Mouse (Mus musculus) stomach, embryonic 15.5 days (tissue): ENCODE results near the gene Senp1. TPM values are rescaled to one million over a fixed set of nuclear protein-coding genes. Genes with fewer than 3 reads are reported as not detected.
A peak's percentile ranks its signal among the peaks of the same experiment; 100 is the strongest.

ENCODE experiments used
- ATAC-seq: fragments of 200-750 bp; cut with Nextera tagmentation; 2 replicates; pipeline ENCODE4 v1.8.0; 2017; ENCODE audit warnings: low read depth, moderate number of reproducible peaks, moderate TSS enrichment; ENCODE audit not compliant: insufficient read depth, low FRiP score
- H3K27ac ChIP-seq: fragments of 300-500 bp; sonication (generic); 2 replicates; pipeline ENCODE4 v1.5.1; 2015; ENCODE audit warnings: mild to moderate bottlenecking, inconsistent platforms
- H3K27me3 ChIP-seq: fragments of 300-500 bp; sonication (generic); replicated peaks from 2 replicates; pipeline ENCODE4 v1.6.1; 2015; ENCODE audit warnings: inconsistent platforms
- H3K36me3 ChIP-seq: fragments of 300-500 bp; sonication (generic); 2 replicates; pipeline ENCODE4 v1.6.1; 2015; ENCODE audit warnings: inconsistent platforms
- H3K4me1 ChIP-seq: fragments of 300-500 bp; sonication (generic); 2 replicates; pipeline ENCODE4 v1.6.1; 2015; ENCODE audit warnings: inconsistent platforms
- H3K4me2 ChIP-seq: fragments of 300-500 bp; sonication (generic); 2 replicates; pipeline ENCODE4 v1.6.1; 2015; ENCODE audit warnings: mild to moderate bottlenecking, inconsistent platforms
- H3K4me3 ChIP-seq: fragments of 300-500 bp; sonication (generic); replicated peaks from 2 replicates; pipeline ENCODE4 v1.5.1; 2015; ENCODE audit warnings: inconsistent platforms
- H3K9ac ChIP-seq: fragments of 300-500 bp; sonication (generic); 2 replicates; pipeline ENCODE4 v1.6.1; 2015; ENCODE audit warnings: inconsistent platforms
- H3K9me3 ChIP-seq: fragments of 300-500 bp; sonication (generic); 2 replicates; pipeline ENCODE4 v1.6.1; 2016; ENCODE audit warnings: inconsistent platforms
- WGBS: fragments of 180-500 bp; shearing (Covaris S2); methylation state at CpG from one replicate; pipeline ENCODE4 v1.1.7; 2015; 5-methylcytosine and 5-hydroxymethylcytosine counted together
- polyA plus RNA-seq: library from polyadenylated mRNA; unstranded; fragments of >200 nt; fragmentation: Nextera tagmentation; extraction: Ambion mirVana; gene quantifications from 2 replicates; pipeline ENCODE4 v1.2.1, GENCODE M21; 2015

The Senp1 gene
- polyA plus RNA-seq, 1 experiment from 2014 or later = 27.9 TPM

DNA sequence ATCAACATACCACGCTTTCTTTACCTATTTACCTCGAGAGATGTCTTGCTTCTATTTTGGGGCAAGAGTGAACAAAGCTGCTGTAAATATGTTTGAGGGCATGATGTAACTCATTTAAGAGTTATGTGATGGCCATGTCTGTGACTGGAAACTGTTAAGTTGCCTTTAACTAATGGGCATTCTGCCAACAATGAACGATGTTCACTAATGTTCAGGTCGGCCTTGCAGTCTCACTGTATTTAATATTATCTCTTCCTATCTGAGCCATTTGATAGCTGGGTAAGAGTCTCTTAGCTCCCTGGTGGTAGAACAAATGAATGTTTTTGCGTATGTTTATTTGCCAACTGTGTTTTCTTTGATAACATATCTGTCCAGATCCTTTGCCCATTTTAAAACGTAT is 13.0 kb upstream of the Senp1 start:
- WGBS = 53% methylated on average over 6 of the region's 6 CpGs
- Histone ChIP-seq H3K27me3 (no peaks in the 10 kb centered on the region), H3K4me2 (no peak overlapping the region), H3K9ac (no peak overlapping the region), H3K27ac (no peak overlapping the region), H3K9me3 (no peaks in the 10 kb centered on the region), H3K4me3 (no peak overlapping the region), H3K4me1 (peaks cover 12% of the 10 kb centered on the region; the same call in 1 of the 2 replicates), H3K36me3 (no peaks in the 10 kb centered on the region)
- ATAC-seq = no peak

DNA sequence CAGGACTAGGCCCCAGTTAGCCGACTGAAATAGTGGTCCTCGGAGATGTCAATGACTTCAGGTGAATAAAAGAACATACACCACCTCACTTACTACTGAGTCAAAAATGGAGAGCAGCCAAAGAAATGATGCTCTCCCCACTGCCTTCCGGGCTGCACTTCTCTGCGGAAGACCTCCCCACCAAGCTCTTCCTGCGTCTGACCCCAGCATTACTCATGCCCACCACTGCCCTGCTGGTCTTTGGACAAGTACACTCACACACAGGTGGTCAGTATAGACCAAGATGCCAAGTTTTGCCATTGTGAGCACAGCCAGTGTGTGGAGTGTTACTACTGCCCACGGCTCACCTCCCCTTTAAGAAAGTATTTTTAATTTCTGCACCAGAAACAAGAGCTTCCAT is 8.9 kb upstream of the Senp1 start:
- H3K27me3 ChIP-seq = no peaks in the 10 kb centered on the region
- no peaks in the 10 kb centered on the region for H3K9me3 ChIP-seq
- no peaks in the 10 kb centered on the region for H3K36me3 ChIP-seq
- no peaks in the 10 kb centered on the region for H3K4me1 ChIP-seq
- 89% methylated on average over 6 of the region's 6 CpGs for WGBS
- H3K4me3 ChIP-seq = no peak overlapping the region
- ATAC-seq = no peak
- no peak overlapping the region for H3K9ac ChIP-seq
- H3K27ac ChIP-seq = no peak overlapping the region
- H3K4me2 ChIP-seq = no peak overlapping the region

DNA sequence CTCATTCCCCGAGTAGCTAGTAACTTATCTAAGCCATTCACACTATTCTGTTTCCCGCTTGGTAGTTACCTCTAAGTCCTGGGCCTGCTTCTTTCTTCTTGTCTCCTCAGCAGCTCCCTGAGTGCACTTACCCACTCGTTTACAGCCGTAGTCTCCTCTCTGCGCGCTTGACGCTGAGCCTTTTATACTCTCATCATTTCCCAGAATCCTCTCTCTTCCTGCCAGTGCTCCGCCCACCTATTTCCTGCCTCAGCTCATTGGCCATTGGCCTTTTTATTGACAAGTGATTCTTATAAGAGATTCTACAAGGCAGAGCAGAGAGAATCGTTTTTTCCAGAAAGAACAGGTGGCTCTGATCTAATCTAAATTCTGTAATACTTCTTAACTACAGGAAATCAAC is 5.0 kb upstream of the Senp1 start:
- no peak overlapping the region for H3K9ac ChIP-seq
- H3K36me3 ChIP-seq = no peaks in the 10 kb centered on the region
- no peak for ATAC-seq
- 84% methylated on average over 9 of the region's 9 CpGs for WGBS
- no peak overlapping the region for H3K27ac ChIP-seq
- H3K4me3 ChIP-seq = no peak overlapping the region
- H3K27me3 ChIP-seq = no peaks in the 10 kb centered on the region
- no peak overlapping the region for H3K4me2 ChIP-seq
- H3K4me1 ChIP-seq = no peaks in the 10 kb centered on the region
- no peaks in the 10 kb centered on the region for H3K9me3 ChIP-seq

- no peaks in the 10 kb centered on the region for H3K9me3 ChIP-seq
- H3K27ac ChIP-seq = no peak overlapping the region
- WGBS = 51% methylated on average over 3 of the region's 3 CpGs
- H3K4me1 ChIP-seq = no peaks in the 10 kb centered on the region; the same call in 1 of the 2 replicates
- no peak for ATAC-seq
- no peaks in the 10 kb centered on the region for H3K36me3 ChIP-seq
- no peak overlapping the region for H3K4me2 ChIP-seq
- no peak overlapping the region for H3K9ac ChIP-seq
- no peaks in the 10 kb centered on the region for H3K27me3 ChIP-seq
- no peak overlapping the region for H3K4me3 ChIP-seq
These were observed 3.4 kb upstream of the Senp1 start for GRCm38 (mm10) chr15:98096957-98097356.

DNA sequence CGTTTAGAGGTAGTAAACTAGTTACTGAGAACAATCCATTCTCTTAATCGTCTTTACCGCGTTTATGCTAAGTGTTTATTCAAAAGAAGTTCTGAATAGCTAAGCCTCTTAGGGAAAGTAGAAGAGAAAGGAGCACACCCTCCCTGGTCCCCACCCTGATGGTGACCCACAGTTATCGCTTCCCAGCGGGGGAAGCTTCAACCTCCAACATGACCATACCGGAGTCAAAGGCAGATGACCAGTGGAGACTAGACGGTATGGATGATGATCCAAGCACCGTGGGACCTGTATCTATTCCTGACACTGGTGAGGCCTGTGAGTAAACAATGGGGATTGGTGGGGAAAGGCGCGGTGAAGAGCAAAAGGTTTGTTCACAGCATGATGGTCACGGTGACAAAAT is 1.4 kb upstream of the Senp1 start:
- no peaks in the 10 kb centered on the region for H3K27me3 ChIP-seq
- no peak overlapping the region for H3K27ac ChIP-seq
- H3K9me3 ChIP-seq = no peaks in the 10 kb centered on the region
- H3K9ac ChIP-seq = no peak overlapping the region
- H3K4me1 ChIP-seq = no peaks in the 10 kb centered on the region; the same call in none of the 2 replicates
- no peak overlapping the region for H3K4me2 ChIP-seq
- no peak for ATAC-seq
- H3K4me3 ChIP-seq = no peak overlapping the region
- 89% methylated on average over 12 of the region's 12 CpGs for WGBS
- no peaks in the 10 kb centered on the region for H3K36me3 ChIP-seq

DNA sequence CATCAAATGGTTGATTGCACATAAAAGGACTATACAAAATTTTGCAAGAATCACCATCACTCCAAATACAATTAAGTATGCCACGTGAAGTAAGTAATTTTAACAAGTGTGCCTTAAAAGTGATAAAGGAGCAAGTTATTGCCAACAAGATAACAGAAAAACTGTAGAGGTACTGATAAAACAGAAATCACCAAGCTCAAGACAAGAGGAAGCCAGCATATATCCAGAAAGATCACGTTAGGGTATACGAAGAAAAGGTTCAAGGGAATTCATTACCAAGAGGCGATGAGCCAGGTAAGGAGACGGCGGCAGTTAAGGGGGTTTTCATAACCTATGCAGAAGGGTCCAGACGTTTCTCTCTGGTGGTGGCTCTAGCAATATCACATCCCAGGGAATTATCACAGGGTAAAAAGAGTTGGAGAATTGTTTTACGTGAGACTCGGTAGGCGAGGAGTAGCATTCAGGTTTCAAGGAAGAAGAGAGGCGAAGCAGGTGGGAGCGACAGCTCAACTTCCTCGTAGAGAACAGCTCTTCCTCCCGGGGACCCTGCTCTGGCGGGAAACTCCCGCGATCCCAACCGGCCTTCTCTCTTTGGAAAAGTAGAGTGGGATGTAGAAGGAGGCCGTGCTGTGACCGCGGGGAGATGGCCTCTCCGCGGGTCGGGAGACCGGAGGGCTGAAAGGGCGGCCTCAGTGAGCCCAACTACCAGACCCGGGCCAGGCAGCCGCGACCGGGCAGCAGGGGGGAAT is 998 bp downstream of the Senp1 start, which contains the start of gene Pfkm:
TSS of gene Pfkm (plus strand) at position 218 of the 749 bp plus-strand sequence.
- H3K4me1 ChIP-seq = no peaks in the 10 kb centered on the region; the same call in none of the 2 replicates
- peak within 1 kb of the TSS; percentile 88 for H3K9ac ChIP-seq
- peak within 1 kb of the TSS; percentile 87 for H3K4me3 ChIP-seq
- no peaks in the 10 kb centered on the region for H3K36me3 ChIP-seq
- H3K9me3 ChIP-seq = no peaks in the 10 kb centered on the region
- H3K27me3 ChIP-seq = no peaks in the 10 kb centered on the region
- H3K27ac ChIP-seq = peak within 1 kb of the TSS; percentile 97
- H3K4me2 ChIP-seq = peak within 1 kb of the TSS; percentile 60
- ATAC-seq = peak; percentile 33; the same call in 1 of the 2 replicates
- WGBS = under 1% methylated on average over 30 of the region's 30 CpGs

DNA sequence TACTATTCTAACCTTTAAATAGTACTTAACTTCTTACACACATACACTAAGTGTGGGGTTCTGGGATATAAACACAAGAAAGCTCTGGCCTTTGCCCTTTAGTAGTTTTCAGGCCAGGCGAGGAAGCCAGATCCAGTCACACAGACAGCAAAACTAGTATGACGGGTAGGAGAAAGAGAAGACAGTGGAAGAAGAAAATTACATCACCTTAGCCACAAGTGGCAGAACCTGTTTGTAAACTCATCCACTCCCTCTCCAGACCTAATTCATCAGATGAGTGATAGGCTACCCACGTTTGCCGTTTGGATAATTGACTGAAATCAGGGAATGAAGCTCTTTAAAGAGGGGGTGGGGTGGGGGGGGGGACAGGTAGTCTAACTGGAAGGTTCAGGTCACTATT is 1.7 kb downstream of the Senp1 start:
- ATAC-seq = no peak
- no peak overlapping the region for H3K27ac ChIP-seq
- no peaks in the 10 kb centered on the region for H3K36me3 ChIP-seq
- no peaks in the 10 kb centered on the region for H3K27me3 ChIP-seq
- 0 out of 2 replicates have a peak overlapping the region, but pooled peaks have one; percentile 88 for H3K9ac ChIP-seq
- H3K4me1 ChIP-seq = no peaks in the 10 kb centered on the region; the same call in none of the 2 replicates
- H3K4me2 ChIP-seq = peak overlapping the region; percentile 60
- WGBS = 10% methylated on average over 4 of the region's 4 CpGs
- peak overlapping the region; percentile 87 for H3K4me3 ChIP-seq
- no peaks in the 10 kb centered on the region for H3K9me3 ChIP-seq

DNA sequence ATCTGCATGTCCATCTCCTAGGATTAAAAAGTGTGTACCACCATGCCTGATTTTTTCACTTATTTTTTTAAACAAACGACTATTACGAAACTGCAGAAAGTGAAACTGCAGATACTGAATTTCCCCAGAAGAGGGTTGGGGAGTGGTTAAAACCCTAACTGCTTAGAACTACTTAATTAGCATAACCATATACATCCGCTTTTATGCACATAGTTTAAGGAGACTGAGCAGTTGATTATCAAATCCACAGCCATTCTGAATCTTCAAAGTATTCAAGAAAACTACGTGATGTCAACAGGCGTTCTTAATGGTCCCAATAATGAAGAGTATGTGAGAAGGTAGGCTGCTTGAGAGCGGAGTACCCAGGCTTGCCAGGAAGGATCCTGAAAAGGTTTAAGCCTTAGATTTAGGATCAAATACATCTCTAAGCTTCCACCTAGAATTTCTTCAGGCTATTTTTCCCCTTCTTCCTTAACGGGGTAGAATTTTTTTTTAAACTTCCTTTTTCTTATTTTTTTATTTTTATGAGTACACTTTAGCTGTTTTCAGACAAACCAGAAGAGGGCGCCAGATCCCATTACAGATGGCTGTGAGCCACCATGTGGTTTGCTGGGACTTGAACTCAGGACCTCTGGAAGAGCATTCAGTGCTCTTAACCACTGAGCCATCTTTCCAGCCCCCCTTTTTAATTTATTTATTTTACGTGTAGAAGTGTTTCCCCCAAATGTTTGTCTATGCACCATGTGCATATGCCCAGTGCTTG is 3.9 kb downstream of the Senp1 start:
- H3K4me3 ChIP-seq = no peak overlapping the region
- H3K9me3 ChIP-seq = no peaks in the 10 kb centered on the region
- no peak overlapping the region for H3K9ac ChIP-seq
- H3K27ac ChIP-seq = no peak overlapping the region
- H3K27me3 ChIP-seq = no peaks in the 10 kb centered on the region
- no peak overlapping the region for H3K4me2 ChIP-seq
- WGBS = 77% methylated on average over 9 of the region's 9 CpGs
- no peak for ATAC-seq
- H3K36me3 ChIP-seq = peaks cover 3% of the 10 kb centered on the region; the same call in 1 of the 2 replicates
- no peaks in the 10 kb centered on the region; the same call in none of the 2 replicates for H3K4me1 ChIP-seq

- ATAC-seq = no peak
- no peaks in the 10 kb centered on the region; the same call in none of the 2 replicates for H3K4me1 ChIP-seq
- H3K27me3 ChIP-seq = no peaks in the 10 kb centered on the region
- H3K9ac ChIP-seq = no peak overlapping the region
- peaks cover 4% of the 10 kb centered on the region for H3K36me3 ChIP-seq
- H3K9me3 ChIP-seq = no peaks in the 10 kb centered on the region
- H3K27ac ChIP-seq = no peak overlapping the region
- no peak overlapping the region for H3K4me2 ChIP-seq
- WGBS = 77% methylated on average over 1 of the region's 1 CpGs
- H3K4me3 ChIP-seq = no peak overlapping the region
These were observed 4.7 kb downstream of the Senp1 start for GRCm38 (mm10) chr15:98088889-98089288.

DNA sequence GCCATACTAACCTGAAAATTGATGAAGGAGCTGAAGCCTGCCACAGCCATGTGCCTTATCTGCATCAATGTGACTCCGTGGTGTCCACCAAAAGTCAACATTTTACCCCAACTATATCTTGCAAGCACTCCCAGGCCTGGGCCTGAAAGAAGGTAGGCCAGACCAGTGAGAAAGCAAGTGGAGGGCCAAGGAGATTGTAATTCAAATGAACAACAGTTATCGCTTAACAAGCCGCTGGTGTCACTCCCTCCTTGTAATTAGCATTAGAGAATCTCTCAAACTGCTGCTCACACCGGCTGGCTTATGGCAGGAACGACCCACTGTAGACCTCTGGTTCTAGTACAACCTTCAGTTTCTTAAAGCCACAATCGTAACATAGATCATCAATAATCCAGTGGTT is 16.6 kb downstream of the Senp1 start:
- Histone ChIP-seq H3K36me3 (peaks cover 32% of the 10 kb centered on the region), H3K9me3 (no peaks in the 10 kb centered on the region), H3K27ac (no peak overlapping the region), H3K9ac (no peak overlapping the region), H3K27me3 (no peaks in the 10 kb centered on the region), H3K4me3 (no peak overlapping the region), H3K4me1 (no peaks in the 10 kb centered on the region), H3K4me2 (no peak overlapping the region)
- no peak for ATAC-seq
- WGBS = 92% methylated on average over 6 of the region's 6 CpGs

DNA sequence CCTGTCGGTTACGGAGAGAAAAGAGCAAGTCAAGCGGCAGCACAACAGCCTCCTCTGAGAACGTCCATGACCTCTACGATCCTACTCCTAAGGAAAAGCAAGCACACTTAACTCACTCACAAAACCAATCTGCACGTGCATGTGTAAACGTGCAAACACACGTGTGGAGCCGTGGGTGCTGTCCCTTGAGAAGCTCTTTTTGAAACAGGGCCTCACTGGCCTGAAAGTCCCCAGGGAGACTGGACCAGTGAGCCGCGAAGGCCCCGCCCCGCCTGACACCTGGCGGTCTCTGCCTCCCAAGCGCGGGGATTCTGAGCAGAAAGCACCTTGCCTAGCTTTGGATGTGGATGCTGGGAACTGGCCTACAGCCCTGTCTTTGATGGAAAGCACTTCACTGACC is 18.5 kb downstream of the Senp1 start:
- Histone ChIP-seq H3K27ac (no peak overlapping the region), H3K4me1 (no peaks in the 10 kb centered on the region), H3K4me2 (no peak overlapping the region), H3K9me3 (no peaks in the 10 kb centered on the region), H3K9ac (no peak overlapping the region), H3K27me3 (no peaks in the 10 kb centered on the region), H3K36me3 (peaks cover 42% of the 10 kb centered on the region), H3K4me3 (no peak overlapping the region)
- ATAC-seq = no peak
- WGBS = 88% methylated on average over 16 of the region's 16 CpGs

- Histone ChIP-seq H3K4me3 (no peak overlapping the region), H3K4me1 (no peaks in the 10 kb centered on the region), H3K27ac (no peak overlapping the region), H3K9ac (no peak overlapping the region), H3K27me3 (no peaks in the 10 kb centered on the region), H3K9me3 (no peaks in the 10 kb centered on the region), H3K36me3 (peaks cover 47% of the 10 kb centered on the region), H3K4me2 (no peak overlapping the region)
- 90% methylated on average over 8 of the region's 8 CpGs for WGBS
- ATAC-seq = no peak
These were observed 19.0 kb downstream of the Senp1 start for GRCm38 (mm10) chr15:98074521-98074920.
